Mouse (Mus musculus) liver, embryonic 14.5 days (tissue): Measurements from ENCODE around the gene Brsk1. TPM values are rescaled to one million over a fixed set of nuclear protein-coding genes. Genes with fewer than 3 reads are reported as not detected.

Source experiments
- ATAC-seq: fragments of 200-750 bp; cut with Nextera tagmentation; 2 replicates; pipeline ENCODE4 v1.8.0; 2017; ENCODE audit warnings: moderate number of reproducible peaks, mild to moderate bottlenecking, moderate library complexity; ENCODE audit not compliant: insufficient read depth
- DNase-seq, 3 experiments: peaks; one replicate each; pipeline ENCODE4 v3.0.0-alpha.2; 2012 to 2013; ENCODE audit warnings: low read depth in 3 of 3, low spot score in 3 of 3
- H3K27ac ChIP-seq: fragments of 300-500 bp; sonication (generic); 2 replicates; pipeline ENCODE4 v1.5.1; 2014; ENCODE audit warnings: moderate library complexity, mild to moderate bottlenecking, control low read depth, inconsistent platforms
- H3K27me3 ChIP-seq: fragments of 300-500 bp; sonication (generic); 2 replicates; pipeline ENCODE4 v1.6.1; 2014; ENCODE audit warnings: mild to moderate bottlenecking, low read length, moderate library complexity; ENCODE audit not compliant: control insufficient read depth, insufficient read depth
- H3K36me3 ChIP-seq: fragments of 300-500 bp; sonication (generic); replicated peaks from 2 replicates; pipeline ENCODE4 v1.6.1; 2014; ENCODE audit warnings: low read depth; ENCODE audit not compliant: control insufficient read depth, insufficient read depth
- H3K4me1 ChIP-seq, 2 experiments: fragments of 200-500 bp in 1 of 2; fragments of 300-500 bp in 1 of 2; sonication (generic) in 1 of 2; replicated peaks; 2 replicates each; pipeline ENCODE4 v1.6.1; 2012 to 2014; ENCODE audit warnings: antibody characterized with exemption in 1 of 2, inconsistent platforms in 1 of 2, low read length in 1 of 2; ENCODE audit not compliant: control insufficient read depth in 2 of 2, insufficient read depth in 2 of 2
- H3K4me2 ChIP-seq: fragments of 300-500 bp; sonication (generic); 2 replicates; pipeline ENCODE4 v1.6.1; 2014; ENCODE audit warnings: low read depth, mild to moderate bottlenecking, control low read depth, moderate library complexity
- H3K4me3 ChIP-seq, 2 experiments: fragments of 200-500 bp in 1 of 2; fragments of 300-500 bp in 1 of 2; sonication (generic) in 1 of 2; 2 replicates each; pipeline ENCODE4 v1.5.1; 2012 to 2014; ENCODE audit warnings: low read depth in 2 of 2, low read length in 2 of 2, mild to moderate bottlenecking in 2 of 2, control low read depth in 1 of 2, inconsistent platforms in 1 of 2, moderate library complexity in 1 of 2; ENCODE audit not compliant: insufficient read depth in 1 of 2
- H3K9ac ChIP-seq: fragments of 300-500 bp; sonication (generic); replicated peaks from 2 replicates; pipeline ENCODE4 v1.6.1; 2014; ENCODE audit warnings: mild to moderate bottlenecking, control low read depth, moderate library complexity
- H3K9me3 ChIP-seq: fragments of 300-500 bp; sonication (generic); 2 replicates; pipeline ENCODE4 v1.6.1; 2016; ENCODE audit warnings: low read length, mixed read lengths; ENCODE audit not compliant: control insufficient read depth
- CTCF ChIP-seq: IDR thresholded peaks from 2 replicates; pipeline ENCODE4 v1.5.1; 2016; ENCODE audit warnings: antibody characterized with exemption, low read depth, control low read depth
- EP300 ChIP-seq: IDR thresholded peaks from 2 replicates; pipeline ENCODE4 v1.6.1; 2016; ENCODE audit warnings: antibody characterized with exemption, low read depth
- WGBS: fragments of 180-500 bp; shearing (Covaris S2); extraction: QIAGEN DNeasy Blood & Tissue Kit; methylation state at CpG from one replicate; pipeline ENCODE4 v1.1.7; 2014; ENCODE audit not compliant: insufficient replicate concordance; 5-methylcytosine and 5-hydroxymethylcytosine counted together
- polyA plus RNA-seq, 2 experiments: library from polyadenylated mRNA; depleted of rRNA in 1 of 2; stranded (reverse) in 1 of 2; unstranded in 1 of 2; fragments of >200 nt; fragmentation: Nextera tagmentation in 1 of 2; extraction: Ambion mirVana in 1 of 2; gene quantifications; 2 replicates each; pipeline versions ENCODE4 v1.2.1 to v1.2.3; 2012 to 2014

Brsk1 gene
- polyA plus RNA-seq, 2 experiments = 0.39 TPM; not detected in 1

- H3K36me3 ChIP-seq = no peaks in the 10 kb centered on the region; the same call in 1 of the 2 replicates
- WGBS = 4% methylated on average over 24 of the region's 24 CpGs
- H3K9me3 ChIP-seq = no peaks in the 10 kb centered on the region
- peak within 1 kb of the TSS; percentile 60 to 75 for H3K4me3 ChIP-seq
- DNase-seq (peak; percentile 86 to 91 (median 87)), ATAC-seq (peak; percentile 83)
- H3K27ac ChIP-seq = peak within 1 kb of the TSS; percentile 71
- no peaks in the 10 kb centered on the region for H3K27me3 ChIP-seq
- peaks cover 36% of the 10 kb centered on the region in 2 experiments for H3K4me1 ChIP-seq
- peak within 1 kb of the TSS; percentile 63 for H3K4me2 ChIP-seq
- TF ChIP-seq EP300 (no peak), CTCF (peak; percentile 19)
- H3K9ac ChIP-seq = peak within 1 kb of the TSS; percentile 58
Measured at GRCm38 (mm10) chr7:4752821-4753570, 62.6 kb downstream of the Brsk1 start, which contains the start of gene Cox6b2. TSS of gene Cox6b2 (minus strand) at chr7:4753094.

GRCm38 (mm10) chr7:4759670-4760069, 69.3 kb downstream of the Brsk1 start:
- ATAC-seq (no peak), DNase-seq (no peak)
- H3K9ac ChIP-seq = no peak overlapping the region
- WGBS = 19% methylated on average over 1 of the region's 1 CpGs
- no peaks in the 10 kb centered on the region for H3K4me1 ChIP-seq
- H3K9me3 ChIP-seq = no peaks in the 10 kb centered on the region
- no peak overlapping the region for H3K27ac ChIP-seq
- no peak overlapping the region for H3K4me3 ChIP-seq
- no peaks in the 10 kb centered on the region for H3K36me3 ChIP-seq
- no peaks in the 10 kb centered on the region for H3K27me3 ChIP-seq
- no peak overlapping the region for H3K4me2 ChIP-seq
- no peak for TF ChIP-seq EP300

GRCm38 (mm10) chr7:4764946-4765710, 74.7 kb downstream of the Brsk1 start:
- 25% methylated on average over 4 of the region's 4 CpGs for WGBS
- no peaks in the 10 kb centered on the region for H3K9me3 ChIP-seq
- TF ChIP-seq EP300 (no peak), CTCF (no peak)
- H3K4me2 ChIP-seq = no peak overlapping the region
- no peak overlapping the region for H3K27ac ChIP-seq
- no peak overlapping the region for H3K9ac ChIP-seq
- H3K4me1 ChIP-seq = no peaks in the 10 kb centered on the region
- H3K36me3 ChIP-seq = no peaks in the 10 kb centered on the region
- no peak overlapping the region for H3K4me3 ChIP-seq
- peaks cover 7% of the 10 kb centered on the region for H3K27me3 ChIP-seq
- ATAC-seq = no peak
- no peak for DNase-seq

Other genes with a start within 250 kb of the Brsk1 start
- 3.1 and 4.0 TPM in 2 replicates for gene Rdh13, start 245.0 kb upstream of the Brsk1 start, polyA plus RNA-seq (2012; rRNA removed)
- 5.2 and 5.6 TPM in 2 replicates for gene Rdh13, start 245.0 kb upstream of the Brsk1 start, polyA plus RNA-seq (2014; fragmentation: Nextera tagmentation; extraction: Ambion mirVana)
- 1.0 and 1.6 TPM in 2 replicates for gene Eps8l1, start 229.9 kb upstream of the Brsk1 start, polyA plus RNA-seq (2012; rRNA removed)
- gene Eps8l1, start 229.9 kb upstream of the Brsk1 start, polyA plus RNA-seq (2014; fragmentation: Nextera tagmentation; extraction: Ambion mirVana) = 0.10 and 1.2 TPM in 2 replicates
- 16.2 and 22.2 TPM in 2 replicates for gene Ppp1r12c, start 188.9 kb upstream of the Brsk1 start, polyA plus RNA-seq (2012; rRNA removed)
- 15.6 and 22.2 TPM in 2 replicates for gene Ppp1r12c, start 188.9 kb upstream of the Brsk1 start, polyA plus RNA-seq (2014; fragmentation: Nextera tagmentation; extraction: Ambion mirVana)
- gene Tnnt1, start 174.2 kb upstream of the Brsk1 start, polyA plus RNA-seq (2012; rRNA removed) = 2.0 and 4.0 TPM in 2 replicates
- 2.6 and 3.3 TPM in 2 replicates for gene Tnnt1, start 174.2 kb upstream of the Brsk1 start, polyA plus RNA-seq (2014; fragmentation: Nextera tagmentation; extraction: Ambion mirVana)
- 0.30 and 0.35 TPM in 2 replicates for gene Tnni3, start 166.4 kb upstream of the Brsk1 start, polyA plus RNA-seq (2012; rRNA removed)
- gene Tnni3, start 166.4 kb upstream of the Brsk1 start, polyA plus RNA-seq (2014; fragmentation: Nextera tagmentation; extraction: Ambion mirVana) = 0.45 TPM in 1 of 2 replicates, not detected in the other
- gene Dnaaf3, start 158.2 kb upstream of the Brsk1 start, polyA plus RNA-seq (2012; rRNA removed) = 0.39 and 0.42 TPM in 2 replicates
- gene Dnaaf3, start 158.2 kb upstream of the Brsk1 start, polyA plus RNA-seq (2014; fragmentation: Nextera tagmentation; extraction: Ambion mirVana) = 0.09 TPM in 1 of 2 replicates, not detected in the other
- 0.15 and 0.22 TPM in 2 replicates for gene Syt5, start 143.1 kb upstream of the Brsk1 start, polyA plus RNA-seq (2012; rRNA removed)
- gene Syt5, start 143.1 kb upstream of the Brsk1 start, polyA plus RNA-seq (2014; fragmentation: Nextera tagmentation; extraction: Ambion mirVana) = 0.25 and 0.81 TPM in 2 replicates
- not detected in 2 replicates for gene Ptprh, start 86.6 kb upstream of the Brsk1 start, polyA plus RNA-seq (2012; rRNA removed)
- gene Ptprh, start 86.6 kb upstream of the Brsk1 start, polyA plus RNA-seq (2014; fragmentation: Nextera tagmentation; extraction: Ambion mirVana) = not detected in 2 replicates
- gene Tmem86b, start 59.2 kb upstream of the Brsk1 start, polyA plus RNA-seq (2012; rRNA removed) = 36.4 and 51.0 TPM in 2 replicates
- gene Tmem86b, start 59.2 kb upstream of the Brsk1 start, polyA plus RNA-seq (2014; fragmentation: Nextera tagmentation; extraction: Ambion mirVana) = 30.5 and 32.9 TPM in 2 replicates
- gene Ppp6r1, start 31.6 kb upstream of the Brsk1 start, polyA plus RNA-seq (2012; rRNA removed) = 30.8 and 33.6 TPM in 2 replicates
- gene Ppp6r1, start 31.6 kb upstream of the Brsk1 start, polyA plus RNA-seq (2014; fragmentation: Nextera tagmentation; extraction: Ambion mirVana) = 4.3 and 5.1 TPM in 2 replicates
- 28.2 and 38.5 TPM in 2 replicates for gene Hspbp1, start 5.5 kb upstream of the Brsk1 start, polyA plus RNA-seq (2012; rRNA removed)
- gene Hspbp1, start 5.5 kb upstream of the Brsk1 start, polyA plus RNA-seq (2014; fragmentation: Nextera tagmentation; extraction: Ambion mirVana) = 56.7 and 60.6 TPM in 2 replicates
- gene Tmem150b, start 34.6 kb downstream of the Brsk1 start, polyA plus RNA-seq (2012; rRNA removed) = 0.31 TPM in 2 replicates
- gene Tmem150b, start 34.6 kb downstream of the Brsk1 start, polyA plus RNA-seq (2014; fragmentation: Nextera tagmentation; extraction: Ambion mirVana) = 0.18 TPM in 1 of 2 replicates, not detected in the other
- gene Kmt5c, start 49.5 kb downstream of the Brsk1 start, polyA plus RNA-seq (2012; rRNA removed) = 75.7 and 78.7 TPM in 2 replicates
- gene Kmt5c, start 49.5 kb downstream of the Brsk1 start, polyA plus RNA-seq (2014; fragmentation: Nextera tagmentation; extraction: Ambion mirVana) = 37.8 and 44.7 TPM in 2 replicates
- 111 and 119 TPM in 2 replicates for gene Cox6b2, start 62.5 kb downstream of the Brsk1 start, polyA plus RNA-seq (2012; rRNA removed)
- gene Cox6b2, start 62.5 kb downstream of the Brsk1 start, polyA plus RNA-seq (2014; fragmentation: Nextera tagmentation; extraction: Ambion mirVana) = 81.9 and 88.1 TPM in 2 replicates
- gene Fam71e2, start 80.7 kb downstream of the Brsk1 start, polyA plus RNA-seq (2012; rRNA removed) = not detected in 2 replicates
- gene Fam71e2, start 80.7 kb downstream of the Brsk1 start, polyA plus RNA-seq (2014; fragmentation: Nextera tagmentation; extraction: Ambion mirVana) = not detected in 2 replicates
- 0.03 and 0.09 TPM in 2 replicates for gene Il11, start 92.3 kb downstream of the Brsk1 start, polyA plus RNA-seq (2012; rRNA removed)
- not detected in 2 replicates for gene Il11, start 92.3 kb downstream of the Brsk1 start, polyA plus RNA-seq (2014; fragmentation: Nextera tagmentation; extraction: Ambion mirVana)
- gene Tmem190, start 92.3 kb downstream of the Brsk1 start, polyA plus RNA-seq (2012; rRNA removed) = not detected in 2 replicates
- not detected in 2 replicates for gene Tmem190, start 92.3 kb downstream of the Brsk1 start, polyA plus RNA-seq (2014; fragmentation: Nextera tagmentation; extraction: Ambion mirVana)
- 7.5 and 8.2 TPM in 2 replicates for gene Tmem238, start 99.1 kb downstream of the Brsk1 start, polyA plus RNA-seq (2012; rRNA removed)
- gene Tmem238, start 99.1 kb downstream of the Brsk1 start, polyA plus RNA-seq (2014; fragmentation: Nextera tagmentation; extraction: Ambion mirVana) = 5.4 and 5.8 TPM in 2 replicates
- gene Rpl28, start 102.3 kb downstream of the Brsk1 start, polyA plus RNA-seq (2012; rRNA removed) = 237 and 307 TPM in 2 replicates
- gene Rpl28, start 102.3 kb downstream of the Brsk1 start, polyA plus RNA-seq (2014; fragmentation: Nextera tagmentation; extraction: Ambion mirVana) = 185 and 186 TPM in 2 replicates
- 186 and 265 TPM in 2 replicates for gene Ube2s, start 122.0 kb downstream of the Brsk1 start, polyA plus RNA-seq (2012; rRNA removed)
- gene Ube2s, start 122.0 kb downstream of the Brsk1 start, polyA plus RNA-seq (2014; fragmentation: Nextera tagmentation; extraction: Ambion mirVana) = 295 and 316 TPM in 2 replicates
- 0.01 and 0.14 TPM in 2 replicates for gene Shisa7, start 154.1 kb downstream of the Brsk1 start, polyA plus RNA-seq (2012; rRNA removed)
- not detected in 2 replicates for gene Shisa7, start 154.1 kb downstream of the Brsk1 start, polyA plus RNA-seq (2014; fragmentation: Nextera tagmentation; extraction: Ambion mirVana)
- gene Isoc2b, start 179.7 kb downstream of the Brsk1 start, polyA plus RNA-seq (2012; rRNA removed) = 1.6 and 2.4 TPM in 2 replicates
- gene Isoc2b, start 179.7 kb downstream of the Brsk1 start, polyA plus RNA-seq (2014; fragmentation: Nextera tagmentation; extraction: Ambion mirVana) = 2.8 and 3.8 TPM in 2 replicates
- 6.6 and 6.7 TPM in 2 replicates for gene Isoc2a, start 186.5 kb downstream of the Brsk1 start, polyA plus RNA-seq (2012; rRNA removed)
- 0.56 and 0.86 TPM in 2 replicates for gene Isoc2a, start 186.5 kb downstream of the Brsk1 start, polyA plus RNA-seq (2014; fragmentation: Nextera tagmentation; extraction: Ambion mirVana)
- 0.02 TPM in 1 of 2 replicates, not detected in the other for gene Gm36210, start 215.9 kb downstream of the Brsk1 start, polyA plus RNA-seq (2012; rRNA removed)
- not detected in 2 replicates for gene Gm36210, start 215.9 kb downstream of the Brsk1 start, polyA plus RNA-seq (2014; fragmentation: Nextera tagmentation; extraction: Ambion mirVana)
- gene Zfp628, start 224.6 kb downstream of the Brsk1 start, polyA plus RNA-seq (2012; rRNA removed) = 2.9 and 3.7 TPM in 2 replicates
- 1.5 and 1.6 TPM in 2 replicates for gene Zfp628, start 224.6 kb downstream of the Brsk1 start, polyA plus RNA-seq (2014; fragmentation: Nextera tagmentation; extraction: Ambion mirVana)
- 0.38 and 0.39 TPM in 2 replicates for gene Nat14, start 231.4 kb downstream of the Brsk1 start, polyA plus RNA-seq (2012; rRNA removed)
- gene Nat14, start 231.4 kb downstream of the Brsk1 start, polyA plus RNA-seq (2014; fragmentation: Nextera tagmentation; extraction: Ambion mirVana) = 0.10 and 0.11 TPM in 2 replicates
- 0.12 and 0.14 TPM in 2 replicates for gene Ssc5d, start 235.2 kb downstream of the Brsk1 start, polyA plus RNA-seq (2012; rRNA removed)
- 0.03 and 0.09 TPM in 2 replicates for gene Ssc5d, start 235.2 kb downstream of the Brsk1 start, polyA plus RNA-seq (2014; fragmentation: Nextera tagmentation; extraction: Ambion mirVana)